Mouse (Mus musculus) heart, embryonic 15.5 days (tissue): ENCODE data around the gene Tanc2. TPM values are rescaled to one million over a fixed set of nuclear protein-coding genes. Genes with fewer than 3 reads are reported as not detected.

ENCODE experiments used
- ATAC-seq: fragments of 200-750 bp; cut with Nextera tagmentation; replicated peaks from 2 replicates; pipeline ENCODE4 v1.8.0; 2017; ENCODE audit warnings: low read depth, moderate TSS enrichment; ENCODE audit not compliant: insufficient number of reproducible peaks, insufficient read depth, low FRiP score
- H3K27ac ChIP-seq: fragments of 300-500 bp; sonication (generic); 2 replicates; pipeline ENCODE4 v1.5.1; 2015; ENCODE audit warnings: mild to moderate bottlenecking, inconsistent platforms
- H3K27me3 ChIP-seq: fragments of 300-500 bp; sonication (generic); 2 replicates; pipeline ENCODE4 v1.6.1; 2015; ENCODE audit warnings: inconsistent platforms
- H3K36me3 ChIP-seq: fragments of 300-500 bp; sonication (generic); 2 replicates; pipeline ENCODE4 v1.6.1; 2015; ENCODE audit warnings: mild to moderate bottlenecking, inconsistent platforms
- H3K4me1 ChIP-seq: fragments of 300-500 bp; sonication (generic); replicated peaks from 2 replicates; pipeline ENCODE4 v1.6.1; 2015; ENCODE audit warnings: inconsistent platforms
- H3K4me2 ChIP-seq: fragments of 300-500 bp; sonication (generic); 2 replicates; pipeline ENCODE4 v1.6.1; 2015; ENCODE audit warnings: inconsistent platforms, mild to moderate bottlenecking, moderate library complexity
- H3K4me3 ChIP-seq: fragments of 300-500 bp; sonication (generic); 2 replicates; pipeline ENCODE4 v1.5.1; 2015; ENCODE audit warnings: mild to moderate bottlenecking, inconsistent platforms
- H3K9ac ChIP-seq: fragments of 300-500 bp; sonication (generic); 2 replicates; pipeline ENCODE4 v1.6.1; 2015; ENCODE audit warnings: mild to moderate bottlenecking, inconsistent platforms
- H3K9me3 ChIP-seq: fragments of 300-500 bp; sonication (generic); replicated peaks from 2 replicates; pipeline ENCODE4 v1.6.1; 2016; ENCODE audit warnings: inconsistent platforms
- WGBS: fragments of 180-500 bp; shearing (Covaris S2); methylation state at CpG from one replicate; pipeline ENCODE4 v1.1.7; 2015; ENCODE audit warnings: mixed read lengths; 5-methylcytosine and 5-hydroxymethylcytosine counted together
- polyA plus RNA-seq: library from polyadenylated mRNA; unstranded; fragments of >200 nt; fragmentation: Nextera tagmentation; extraction: Ambion mirVana; gene quantifications from 2 replicates; pipeline ENCODE4 v1.2.1, GENCODE M21; 2015

The Tanc2 gene
- polyA plus RNA-seq, 1 experiment from 2014 or later: 12.4 TPM

- H3K27ac ChIP-seq: no peak overlapping the region
- no peaks in the 10 kb centered on the region for H3K36me3 ChIP-seq
- 90% methylated on average over 2 of the region's 2 CpGs for WGBS
- H3K4me1 ChIP-seq: no peaks in the 10 kb centered on the region
- H3K9ac ChIP-seq: no peak overlapping the region
- no peak overlapping the region for H3K4me2 ChIP-seq
- no peaks in the 10 kb centered on the region for H3K27me3 ChIP-seq
- no peak for ATAC-seq
- no peaks in the 10 kb centered on the region for H3K9me3 ChIP-seq
- no peak overlapping the region for H3K4me3 ChIP-seq
These were observed 64.8 kb downstream of the Tanc2 start for GRCm38 (mm10) chr11:105654616-105655015.

GRCm38 (mm10) chr11:105655335-105655734 lies 65.5 kb downstream of the Tanc2 start:
- Histone ChIP-seq H3K9me3 (no peaks in the 10 kb centered on the region), H3K4me2 (no peak overlapping the region), H3K36me3 (no peaks in the 10 kb centered on the region), H3K27ac (no peak overlapping the region), H3K27me3 (no peaks in the 10 kb centered on the region), H3K9ac (no peak overlapping the region), H3K4me3 (no peak overlapping the region), H3K4me1 (no peaks in the 10 kb centered on the region)
- ATAC-seq: no peak
- 77% methylated on average over 4 of the region's 4 CpGs for WGBS

- Histone ChIP-seq H3K27me3 (no peaks in the 10 kb centered on the region), H3K4me1 (no peaks in the 10 kb centered on the region), H3K4me3 (no peak overlapping the region), H3K4me2 (no peak overlapping the region), H3K9ac (no peak overlapping the region), H3K27ac (no peak overlapping the region), H3K9me3 (no peaks in the 10 kb centered on the region), H3K36me3 (no peaks in the 10 kb centered on the region)
- 87% methylated on average over 1 of the region's 1 CpGs for WGBS
- no peak for ATAC-seq
These were observed 78.1 kb downstream of the Tanc2 start for GRCm38 (mm10) chr11:105667879-105668278.

- no peak overlapping the region for H3K4me3 ChIP-seq
- 72% methylated on average over 1 of the region's 1 CpGs for WGBS
These were observed 89.2 kb downstream of the Tanc2 start for GRCm38 (mm10) chr11:105678996-105679395.

GRCm38 (mm10) chr11:105684747-105685146 lies 95.0 kb downstream of the Tanc2 start:
- no peaks in the 10 kb centered on the region for H3K4me1 ChIP-seq
- no peak overlapping the region for H3K9ac ChIP-seq
- ATAC-seq: no peak
- H3K9me3 ChIP-seq: no peaks in the 10 kb centered on the region
- no peaks in the 10 kb centered on the region for H3K27me3 ChIP-seq
- no peak overlapping the region for H3K4me2 ChIP-seq
- no peak overlapping the region for H3K27ac ChIP-seq
- no peak overlapping the region for H3K4me3 ChIP-seq
- no peaks in the 10 kb centered on the region for H3K36me3 ChIP-seq

More at GRCm38 (mm10) chr11:105678996-105679395, 89.2 kb downstream of the Tanc2 start:
- peaks cover 4% of the 10 kb centered on the region; the same call in 1 of the 2 replicates for H3K36me3 ChIP-seq
- no peaks in the 10 kb centered on the region for H3K4me1 ChIP-seq
- no peaks in the 10 kb centered on the region for H3K9me3 ChIP-seq
- no peak for ATAC-seq
- no peak overlapping the region for H3K9ac ChIP-seq
- no peak overlapping the region for H3K4me2 ChIP-seq
- no peaks in the 10 kb centered on the region for H3K27me3 ChIP-seq
- no peak overlapping the region for H3K27ac ChIP-seq

GRCm38 (mm10) chr11:105700528-105700927 lies 110.7 kb downstream of the Tanc2 start:
- WGBS: 62% methylated on average over 3 of the region's 3 CpGs
- Histone ChIP-seq H3K4me1 (no peaks in the 10 kb centered on the region), H3K4me3 (no peak overlapping the region), H3K27me3 (no peaks in the 10 kb centered on the region), H3K9ac (no peak overlapping the region), H3K4me2 (no peak overlapping the region), H3K36me3 (no peaks in the 10 kb centered on the region), H3K9me3 (no peaks in the 10 kb centered on the region), H3K27ac (no peak overlapping the region)
- ATAC-seq: no peak

GRCm38 (mm10) chr11:105719660-105720059 lies 129.9 kb downstream of the Tanc2 start:
- H3K4me2 ChIP-seq: no peak overlapping the region
- 23% methylated on average over 1 of the region's 1 CpGs for WGBS
- no peak overlapping the region for H3K9ac ChIP-seq
- no peaks in the 10 kb centered on the region for H3K36me3 ChIP-seq
- H3K27me3 ChIP-seq: no peaks in the 10 kb centered on the region
- H3K9me3 ChIP-seq: no peaks in the 10 kb centered on the region
- no peak for ATAC-seq
- H3K4me3 ChIP-seq: no peak overlapping the region
- H3K27ac ChIP-seq: no peak overlapping the region
- 0 out of 2 replicates have a peak, but pooled peaks cover 3% of the 10 kb centered on the region for H3K4me1 ChIP-seq

GRCm38 (mm10) chr11:105731541-105731940 lies 141.8 kb downstream of the Tanc2 start:
- WGBS: 78% methylated on average over 6 of the region's 6 CpGs
- no peaks in the 10 kb centered on the region for H3K9me3 ChIP-seq
- no peak overlapping the region for H3K4me3 ChIP-seq
- H3K27ac ChIP-seq: no peak overlapping the region
- no peak overlapping the region for H3K4me2 ChIP-seq
- no peaks in the 10 kb centered on the region for H3K36me3 ChIP-seq
- ATAC-seq: no peak
- peaks cover 4% of the 10 kb centered on the region for H3K4me1 ChIP-seq
- H3K9ac ChIP-seq: no peak overlapping the region
- H3K27me3 ChIP-seq: no peaks in the 10 kb centered on the region

- Histone ChIP-seq H3K4me1 (peaks cover 4% of the 10 kb centered on the region), H3K36me3 (no peaks in the 10 kb centered on the region), H3K9ac (no peak overlapping the region), H3K27ac (no peak overlapping the region), H3K9me3 (no peaks in the 10 kb centered on the region), H3K4me2 (no peak overlapping the region), H3K4me3 (no peak overlapping the region), H3K27me3 (no peaks in the 10 kb centered on the region)
- no peak for ATAC-seq
- WGBS: 25% methylated on average over 4 of the region's 4 CpGs
These were observed 142.3 kb downstream of the Tanc2 start for GRCm38 (mm10) chr11:105731989-105732531.

- no peak overlapping the region for H3K4me2 ChIP-seq
- H3K9me3 ChIP-seq: no peaks in the 10 kb centered on the region
- H3K9ac ChIP-seq: no peak overlapping the region
- no peak overlapping the region for H3K4me3 ChIP-seq
- H3K4me1 ChIP-seq: no peaks in the 10 kb centered on the region
- WGBS: 79% methylated on average over 1 of the region's 1 CpGs
- no peaks in the 10 kb centered on the region for H3K27me3 ChIP-seq
- ATAC-seq: no peak
- H3K36me3 ChIP-seq: no peaks in the 10 kb centered on the region
- H3K27ac ChIP-seq: no peak overlapping the region
These were observed 153.4 kb downstream of the Tanc2 start for GRCm38 (mm10) chr11:105743171-105743570.

GRCm38 (mm10) chr11:105749297-105750071 lies 159.7 kb downstream of the Tanc2 start:
- Histone ChIP-seq H3K36me3 (peaks cover 4% of the 10 kb centered on the region; the same call in 1 of the 2 replicates), H3K4me3 (no peak overlapping the region), H3K4me1 (peaks cover 9% of the 10 kb centered on the region), H3K4me2 (no peak overlapping the region), H3K27me3 (no peaks in the 10 kb centered on the region), H3K9ac (no peak overlapping the region), H3K9me3 (no peaks in the 10 kb centered on the region), H3K27ac (peak overlapping the region; percentile 77)
- ATAC-seq: peak; percentile 88
- 47% methylated on average over 2 of the region's 2 CpGs for WGBS
